Mouse (Mus musculus): ENCODE data around the gene Hmgcl. TPM values are rescaled to one million over a fixed set of nuclear protein-coding genes. Genes with fewer than 3 reads are reported as not detected.

Hmgcl gene
- polyA plus RNA-seq, 1 experiment from 2014 or later: 97.1 TPM

DNA sequence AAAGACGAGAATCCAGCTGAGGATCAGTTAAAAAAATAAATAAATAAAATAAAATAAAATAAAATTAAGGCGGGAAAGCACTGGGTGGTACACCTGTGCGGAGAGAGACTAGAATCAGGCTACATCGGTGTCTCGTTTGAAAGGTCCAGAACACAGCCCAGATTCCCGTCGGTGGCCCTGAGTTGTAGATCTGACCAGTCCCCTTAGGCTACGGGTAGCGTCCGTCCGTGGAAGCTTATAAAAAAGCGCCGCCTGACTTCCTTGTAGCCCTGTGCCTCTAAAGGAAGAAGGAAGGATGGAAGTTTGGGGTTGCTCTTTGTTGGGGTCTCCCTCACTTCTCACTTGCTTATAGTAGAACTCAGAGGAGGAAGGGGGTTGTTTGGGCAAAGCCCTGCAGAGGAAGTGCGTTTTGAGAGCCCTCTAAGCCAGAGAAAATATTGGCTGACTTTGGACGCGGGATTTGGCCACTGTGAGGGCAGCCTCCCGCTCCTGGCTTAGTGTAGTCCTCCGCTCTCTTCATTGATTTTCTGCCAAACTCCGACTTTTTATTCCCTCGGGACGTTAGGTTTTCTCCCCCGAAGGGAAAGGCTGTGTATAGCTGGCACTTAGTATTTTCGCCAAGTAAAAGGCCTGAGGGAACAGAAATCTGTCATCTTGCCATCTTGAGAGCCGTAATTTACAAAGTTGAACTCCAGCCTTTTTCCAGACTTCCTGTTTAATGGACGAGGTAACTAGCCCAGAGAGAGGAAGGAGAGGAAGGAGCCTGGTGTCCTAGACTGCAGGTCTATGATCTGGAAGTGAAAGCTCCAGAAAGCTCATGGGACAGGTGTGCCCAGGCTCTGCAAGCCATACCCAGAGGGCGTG lies 24.8 kb upstream of the Hmgcl start:
- 11% methylated on average over 26 of the region's 26 CpGs for WGBS
- H3K9ac ChIP-seq (ENCODE audit: low read depth, low read length): peak overlapping the region; percentile 74
- H3K27ac ChIP-seq (ENCODE audit: low read depth, low read length): peak overlapping the region; percentile 57; the same call in 1 of the 2 replicates
- no peaks in the 10 kb centered on the region for H3K27me3 ChIP-seq (replicated peaks; ENCODE audit: control insufficient read depth, insufficient read depth, low read length)
- peak overlapping the region; percentile 83 for H3K4me3 ChIP-seq (ENCODE audit: low read depth, low read length)
- H3K36me3 ChIP-seq (ENCODE audit: control insufficient read depth, insufficient read depth, low read length): peaks cover 3% of the 10 kb centered on the region; the same call in 1 of the 2 replicates
- H3K9me3 ChIP-seq (ENCODE audit: control insufficient read depth, low read length): no peaks in the 10 kb centered on the region
- peaks cover 12% of the 10 kb centered on the region for H3K4me1 ChIP-seq (replicated peaks; ENCODE audit: control insufficient read depth, insufficient read depth, low read length)
- DNase-seq (ENCODE audit: low spot score): no peak
- ATAC-seq (replicated peaks; ENCODE audit: low FRiP score): peak; percentile 22; the same call in 1 of the 2 replicates
- H3K4me2 ChIP-seq: peak overlapping the region; percentile 98

GRCm38 (mm10) chr4:135922190-135922589 lies 24.1 kb upstream of the Hmgcl start:
- Histone ChIP-seq H3K9me3 (ENCODE audit: control insufficient read depth, low read length) (no peaks in the 10 kb centered on the region), H3K4me2 (peak overlapping the region; percentile 98), H3K27ac (ENCODE audit: low read depth, low read length) (no peak overlapping the region), H3K4me1 (replicated peaks; ENCODE audit: control insufficient read depth, insufficient read depth, low read length) (peaks cover 14% of the 10 kb centered on the region), H3K9ac (ENCODE audit: low read depth, low read length) (no peak overlapping the region; the same call in 1 of the 2 replicates), H3K4me3 (ENCODE audit: low read depth, low read length) (no peak overlapping the region; the same call in 1 of the 2 replicates), H3K27me3 (replicated peaks; ENCODE audit: control insufficient read depth, insufficient read depth, low read length) (no peaks in the 10 kb centered on the region), H3K36me3 (ENCODE audit: control insufficient read depth, insufficient read depth, low read length) (peaks cover 3% of the 10 kb centered on the region; the same call in 1 of the 2 replicates)
- ATAC-seq (replicated peaks; ENCODE audit: low FRiP score): no peak
- no peak for DNase-seq (ENCODE audit: low spot score)
- WGBS: 72% methylated on average over 1 of the region's 1 CpGs

GRCm38 (mm10) chr4:135924418-135924817 lies 21.8 kb upstream of the Hmgcl start:
- ATAC-seq (replicated peaks; ENCODE audit: low FRiP score): no peak

DNA sequence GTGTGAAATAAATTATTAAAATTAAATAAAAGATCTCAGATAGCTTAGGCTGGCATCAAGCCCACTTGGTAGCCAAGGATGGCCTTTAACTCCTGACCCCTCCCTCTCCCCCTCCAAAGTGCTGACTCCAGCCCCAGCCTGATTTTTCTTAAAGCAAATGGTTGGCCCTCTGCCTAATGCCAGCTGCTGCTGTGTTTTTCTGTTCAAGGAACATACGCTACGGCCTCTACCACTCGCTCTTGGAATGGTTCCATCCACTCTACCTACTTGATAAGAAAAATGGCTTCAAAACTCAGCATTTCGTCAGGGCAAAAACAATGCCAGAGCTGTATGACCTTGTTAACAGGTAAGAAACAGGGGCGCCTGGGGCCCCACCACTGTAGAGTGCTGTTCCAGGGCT lies 20.9 kb upstream of the Hmgcl start:
- H3K27me3 ChIP-seq (replicated peaks; ENCODE audit: control insufficient read depth, insufficient read depth, low read length): no peaks in the 10 kb centered on the region
- no peaks in the 10 kb centered on the region for H3K9me3 ChIP-seq (ENCODE audit: control insufficient read depth, low read length)
- H3K4me1 ChIP-seq (replicated peaks; ENCODE audit: control insufficient read depth, insufficient read depth, low read length): peaks cover 12% of the 10 kb centered on the region
- DNase-seq (ENCODE audit: low spot score): no peak
- 85% methylated on average over 5 of the region's 5 CpGs for WGBS
- no peak overlapping the region for H3K27ac ChIP-seq (ENCODE audit: low read depth, low read length)
- ATAC-seq (replicated peaks; ENCODE audit: low FRiP score): no peak
- H3K9ac ChIP-seq (ENCODE audit: low read depth, low read length): no peak overlapping the region
- no peak overlapping the region for H3K4me2 ChIP-seq
- no peak overlapping the region for H3K4me3 ChIP-seq (ENCODE audit: low read depth, low read length)
- no peaks in the 10 kb centered on the region; the same call in 1 of the 2 replicates for H3K36me3 ChIP-seq (ENCODE audit: control insufficient read depth, insufficient read depth, low read length)

More at GRCm38 (mm10) chr4:135924418-135924817, 21.8 kb upstream of the Hmgcl start:
- Histone ChIP-seq H3K4me1 (replicated peaks; ENCODE audit: control insufficient read depth, insufficient read depth, low read length) (peaks cover 14% of the 10 kb centered on the region), H3K9ac (ENCODE audit: low read depth, low read length) (no peak overlapping the region), H3K27me3 (replicated peaks; ENCODE audit: control insufficient read depth, insufficient read depth, low read length) (no peaks in the 10 kb centered on the region), H3K4me3 (ENCODE audit: low read depth, low read length) (no peak overlapping the region), H3K36me3 (ENCODE audit: control insufficient read depth, insufficient read depth, low read length) (peaks cover 3% of the 10 kb centered on the region; the same call in 1 of the 2 replicates), H3K27ac (ENCODE audit: low read depth, low read length) (no peak overlapping the region), H3K4me2 (no peak overlapping the region), H3K9me3 (ENCODE audit: control insufficient read depth, low read length) (no peaks in the 10 kb centered on the region)
- DNase-seq (ENCODE audit: low spot score): no peak
- WGBS: 82% methylated on average over 2 of the region's 2 CpGs

GRCm38 (mm10) chr4:135926195-135926808 lies 19.9 kb upstream of the Hmgcl start:
- Histone ChIP-seq H3K27me3 (replicated peaks; ENCODE audit: control insufficient read depth, insufficient read depth, low read length) (no peaks in the 10 kb centered on the region), H3K9ac (ENCODE audit: low read depth, low read length) (no peak overlapping the region), H3K9me3 (ENCODE audit: control insufficient read depth, low read length) (no peaks in the 10 kb centered on the region), H3K4me1 (replicated peaks; ENCODE audit: control insufficient read depth, insufficient read depth, low read length) (peaks cover 12% of the 10 kb centered on the region), H3K27ac (ENCODE audit: low read depth, low read length) (no peak overlapping the region), H3K36me3 (ENCODE audit: control insufficient read depth, insufficient read depth, low read length) (no peaks in the 10 kb centered on the region; the same call in 1 of the 2 replicates), H3K4me2 (no peak overlapping the region), H3K4me3 (ENCODE audit: low read depth, low read length) (no peak overlapping the region)
- 73% methylated on average over 10 of the region's 10 CpGs for WGBS
- ATAC-seq (replicated peaks; ENCODE audit: low FRiP score) (no peak), DNase-seq (ENCODE audit: low spot score) (no peak)

- H3K9me3 ChIP-seq (ENCODE audit: control insufficient read depth, low read length): no peaks in the 10 kb centered on the region
- no peak for DNase-seq (ENCODE audit: low spot score)
- H3K4me3 ChIP-seq (ENCODE audit: low read depth, low read length): no peak overlapping the region
- no peaks in the 10 kb centered on the region for H3K27me3 ChIP-seq (replicated peaks; ENCODE audit: control insufficient read depth, insufficient read depth, low read length)
- WGBS: 94% methylated on average over 3 of the region's 3 CpGs
- no peaks in the 10 kb centered on the region; the same call in 1 of the 2 replicates for H3K36me3 ChIP-seq (ENCODE audit: control insufficient read depth, insufficient read depth, low read length)
- no peak for ATAC-seq (replicated peaks; ENCODE audit: low FRiP score)
- H3K4me1 ChIP-seq (replicated peaks; ENCODE audit: control insufficient read depth, insufficient read depth, low read length): peaks cover 7% of the 10 kb centered on the region
- H3K9ac ChIP-seq (ENCODE audit: low read depth, low read length): no peak overlapping the region
- H3K27ac ChIP-seq (ENCODE audit: low read depth, low read length): no peak overlapping the region
- H3K4me2 ChIP-seq: no peak overlapping the region
Measured at GRCm38 (mm10) chr4:135926861-135927260, 19.4 kb upstream of the Hmgcl start.

GRCm38 (mm10) chr4:135928376-135928775 lies 17.9 kb upstream of the Hmgcl start:
- peaks cover 5% of the 10 kb centered on the region; the same call in 1 of the 2 replicates for H3K4me1 ChIP-seq (replicated peaks; ENCODE audit: control insufficient read depth, insufficient read depth, low read length)
- no peak overlapping the region for H3K9ac ChIP-seq (ENCODE audit: low read depth, low read length)
- H3K27ac ChIP-seq (ENCODE audit: low read depth, low read length): no peak overlapping the region
- no peak for ATAC-seq (replicated peaks; ENCODE audit: low FRiP score)
- DNase-seq (ENCODE audit: low spot score): no peak
- no peaks in the 10 kb centered on the region for H3K9me3 ChIP-seq (ENCODE audit: control insufficient read depth, low read length)
- no peak overlapping the region for H3K4me2 ChIP-seq
- H3K4me3 ChIP-seq (ENCODE audit: low read depth, low read length): no peak overlapping the region
- H3K27me3 ChIP-seq (replicated peaks; ENCODE audit: control insufficient read depth, insufficient read depth, low read length): no peaks in the 10 kb centered on the region
- no peaks in the 10 kb centered on the region; the same call in 1 of the 2 replicates for H3K36me3 ChIP-seq (ENCODE audit: control insufficient read depth, insufficient read depth, low read length)
- 90% methylated on average over 9 of the region's 9 CpGs for WGBS

- no peak for ATAC-seq (replicated peaks; ENCODE audit: low FRiP score)
- Histone ChIP-seq H3K9me3 (ENCODE audit: control insufficient read depth, low read length) (no peaks in the 10 kb centered on the region), H3K9ac (ENCODE audit: low read depth, low read length) (no peak overlapping the region), H3K4me1 (replicated peaks; ENCODE audit: control insufficient read depth, insufficient read depth, low read length) (peaks cover 11% of the 10 kb centered on the region), H3K36me3 (ENCODE audit: control insufficient read depth, insufficient read depth, low read length) (no peaks in the 10 kb centered on the region; the same call in 1 of the 2 replicates), H3K4me3 (ENCODE audit: low read depth, low read length) (no peak overlapping the region), H3K27me3 (replicated peaks; ENCODE audit: control insufficient read depth, insufficient read depth, low read length) (no peaks in the 10 kb centered on the region), H3K27ac (ENCODE audit: low read depth, low read length) (no peak overlapping the region), H3K4me2 (no peak overlapping the region)
- DNase-seq (ENCODE audit: low spot score): no peak
- 85% methylated on average over 5 of the region's 5 CpGs for WGBS
Measured at GRCm38 (mm10) chr4:135929405-135929804, 16.8 kb upstream of the Hmgcl start.
